Mouse (Mus musculus): ENCODE measurements around the gene Rapgef2.
"Not testable (repeated sequence)": the region's sequence is repeated elsewhere in the genome, so short reads cannot be mapped to it uniquely, and the experiment has no call there.

The Rapgef2 gene

DNA sequence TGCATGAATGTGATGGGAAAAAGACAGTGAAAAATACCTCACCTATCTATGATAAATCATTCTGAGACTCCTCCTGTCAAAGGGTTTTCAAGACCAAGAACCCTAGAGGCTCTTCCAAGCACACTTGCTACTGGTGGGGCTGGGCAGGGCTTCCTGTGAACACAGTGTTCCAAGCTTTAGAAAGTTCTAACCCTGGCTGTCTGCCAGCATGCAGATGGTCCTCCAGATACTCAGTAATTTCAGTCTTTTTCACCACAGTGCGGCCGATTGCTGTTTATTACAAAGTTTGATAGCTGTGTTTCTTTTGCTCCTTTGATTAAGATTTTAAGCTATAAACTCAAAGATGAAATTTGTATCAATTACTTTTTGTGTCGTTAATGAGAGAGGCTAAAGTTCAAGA, 83.1 kb downstream of the Rapgef2 start:
- DNase-seq (ENCODE audit: low read depth, low spot score), result no peak

DNA sequence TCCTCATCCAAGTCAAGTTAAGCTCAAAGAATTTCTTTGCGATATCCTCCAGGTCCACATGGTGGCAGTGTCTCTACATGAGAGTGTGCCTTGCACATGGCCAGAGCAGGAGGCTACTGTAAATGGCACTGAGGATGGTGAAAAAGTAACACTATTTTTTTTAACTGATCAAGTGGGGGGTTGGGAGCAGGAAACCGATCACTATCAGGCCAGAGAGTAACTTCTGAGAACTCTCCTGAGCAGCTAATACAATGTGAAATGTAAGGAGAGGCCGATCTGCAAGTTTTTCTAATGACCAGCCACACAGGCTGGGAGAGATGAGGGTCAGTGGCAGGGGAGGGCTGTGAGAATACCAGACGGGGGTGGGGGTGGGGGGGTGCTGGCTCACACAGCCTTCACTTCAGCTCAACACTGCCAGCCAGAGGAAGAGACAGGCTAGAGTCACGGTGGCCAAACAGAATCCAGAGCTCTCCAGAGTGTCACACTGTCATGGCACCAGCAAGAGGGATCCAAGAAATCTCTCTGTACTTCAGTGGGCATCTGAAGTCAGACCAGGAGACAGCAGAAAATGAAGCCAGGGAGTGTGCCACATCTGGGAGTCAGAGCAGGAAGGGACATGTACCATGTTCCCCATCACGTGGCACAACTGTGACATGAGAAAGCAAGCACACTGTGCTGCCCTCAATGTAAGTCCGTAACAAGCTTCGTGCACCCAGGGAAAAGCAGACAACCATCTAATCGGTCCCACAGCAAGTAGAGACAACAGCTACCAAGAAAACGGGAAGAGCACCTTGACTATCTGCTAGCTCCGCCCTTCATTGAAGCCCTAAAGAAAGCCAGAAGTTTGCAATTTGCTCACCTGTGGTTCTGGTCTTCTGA, 83.8 kb downstream of the Rapgef2 start:
- peak; percentile 63 for DNase-seq (ENCODE audit: low read depth, low spot score)

DNA sequence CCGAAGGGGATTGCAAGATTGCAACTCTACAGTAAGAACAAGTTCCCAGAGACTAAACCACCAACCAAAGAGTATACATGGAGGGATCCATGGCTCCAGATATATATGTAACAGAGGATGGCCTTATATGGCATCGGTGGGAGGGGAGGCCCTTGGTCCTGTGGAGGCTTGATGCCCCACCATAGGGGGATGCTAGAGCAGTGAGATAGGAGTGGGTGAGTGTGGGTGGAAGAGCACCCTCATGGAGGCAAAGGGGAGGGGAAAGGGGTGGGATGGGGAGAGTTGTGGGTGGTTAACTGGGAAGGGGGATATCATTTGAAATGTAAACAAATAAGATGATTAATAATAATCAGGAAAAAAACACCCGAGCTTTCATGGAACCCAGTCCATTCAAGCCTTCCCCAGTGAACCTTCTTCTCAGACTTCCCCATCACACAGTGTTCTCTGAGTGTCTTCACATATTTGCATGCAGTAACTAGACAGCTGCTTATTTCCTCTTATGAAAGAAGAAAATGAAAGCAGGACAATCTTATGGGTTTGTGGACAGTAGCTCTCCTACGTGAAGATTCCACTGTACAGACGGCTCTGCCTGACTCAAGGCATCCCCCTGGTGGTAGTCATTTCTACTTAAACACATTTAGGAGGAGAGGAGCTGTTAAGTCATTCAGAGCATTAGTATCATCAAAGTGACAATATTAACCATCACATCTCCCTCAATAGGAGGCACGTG, 89.4 kb downstream of the Rapgef2 start:
- DNase-seq (ENCODE audit: low read depth, low spot score), result peak; percentile 86

DNA sequence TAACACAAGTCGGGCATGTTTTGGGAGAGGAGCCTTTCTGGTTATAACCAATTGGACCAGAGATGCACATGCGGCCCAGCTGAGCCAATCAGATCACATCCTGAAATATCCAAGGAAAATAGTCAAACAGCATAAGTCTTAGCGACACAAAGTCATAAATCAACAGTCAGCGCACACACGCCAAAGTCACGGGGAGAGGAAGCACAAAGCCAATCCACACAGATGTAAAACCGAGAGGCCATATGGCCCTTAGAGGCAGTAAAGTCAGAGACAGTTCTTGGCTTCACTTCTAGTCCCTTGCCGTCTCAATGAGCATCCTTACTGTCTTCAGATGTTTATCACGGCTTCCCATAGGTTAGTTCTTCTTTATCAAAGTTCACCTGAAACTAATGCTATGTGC, 91.0 kb downstream of the Rapgef2 start:
- DNase-seq (ENCODE audit: low read depth, low spot score), result no peak

DNA sequence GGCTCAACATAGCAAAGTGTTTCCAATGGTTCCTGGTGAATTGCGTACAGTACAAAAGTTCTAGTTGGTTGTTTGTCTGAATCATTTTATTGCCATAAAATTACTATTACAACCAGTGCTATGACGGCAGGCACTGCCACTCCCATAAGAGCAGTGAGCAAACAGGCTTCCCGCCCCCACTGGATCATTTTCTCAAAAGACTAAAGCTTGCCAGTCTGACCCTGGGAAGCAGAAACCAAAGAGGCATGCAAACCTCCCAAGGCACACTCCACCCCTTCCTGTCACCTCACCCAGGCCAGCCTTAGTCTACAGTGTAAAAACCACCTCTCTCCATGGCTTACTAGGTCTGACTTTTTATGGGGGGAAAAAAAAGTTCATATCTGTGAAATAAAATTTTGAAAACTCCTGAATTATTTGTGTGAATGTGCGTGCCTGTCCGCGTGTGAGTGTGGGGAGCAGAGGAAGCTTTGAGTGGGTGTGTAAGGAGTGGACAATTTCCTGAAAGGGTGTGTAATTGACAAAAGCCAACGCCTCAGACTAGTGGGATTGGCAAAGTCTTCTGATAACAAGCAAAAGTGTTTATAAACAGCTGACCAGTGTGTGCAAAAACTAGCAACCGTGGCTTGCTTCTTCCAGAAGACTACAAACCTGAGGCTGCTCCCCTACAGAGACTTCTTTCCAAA, 92.1 kb downstream of the Rapgef2 start:
- DNase-seq (ENCODE audit: low read depth, low spot score), result no peak

GRCm38 (mm10) chr3:79193001-79193400, 93.3 kb downstream of the Rapgef2 start:
- no peak for DNase-seq (ENCODE audit: low read depth, low spot score)

GRCm38 (mm10) chr3:79191981-79192380, 94.3 kb downstream of the Rapgef2 start:
- DNase-seq (ENCODE audit: low read depth, low spot score), result no peak

GRCm38 (mm10) chr3:79191471-79191870, 94.8 kb downstream of the Rapgef2 start:
- no peak for DNase-seq (ENCODE audit: low read depth, low spot score)

- no peak for DNase-seq (ENCODE audit: low read depth, low spot score)
Observed at GRCm38 (mm10) chr3:79190377-79190776, 95.9 kb downstream of the Rapgef2 start.

GRCm38 (mm10) chr3:79187912-79188311, 98.4 kb downstream of the Rapgef2 start:
- no peak for DNase-seq (ENCODE audit: low read depth, low spot score)

- DNase-seq (ENCODE audit: low read depth, low spot score), result no peak
Observed at GRCm38 (mm10) chr3:79182290-79182689, 104.0 kb downstream of the Rapgef2 start.

DNA sequence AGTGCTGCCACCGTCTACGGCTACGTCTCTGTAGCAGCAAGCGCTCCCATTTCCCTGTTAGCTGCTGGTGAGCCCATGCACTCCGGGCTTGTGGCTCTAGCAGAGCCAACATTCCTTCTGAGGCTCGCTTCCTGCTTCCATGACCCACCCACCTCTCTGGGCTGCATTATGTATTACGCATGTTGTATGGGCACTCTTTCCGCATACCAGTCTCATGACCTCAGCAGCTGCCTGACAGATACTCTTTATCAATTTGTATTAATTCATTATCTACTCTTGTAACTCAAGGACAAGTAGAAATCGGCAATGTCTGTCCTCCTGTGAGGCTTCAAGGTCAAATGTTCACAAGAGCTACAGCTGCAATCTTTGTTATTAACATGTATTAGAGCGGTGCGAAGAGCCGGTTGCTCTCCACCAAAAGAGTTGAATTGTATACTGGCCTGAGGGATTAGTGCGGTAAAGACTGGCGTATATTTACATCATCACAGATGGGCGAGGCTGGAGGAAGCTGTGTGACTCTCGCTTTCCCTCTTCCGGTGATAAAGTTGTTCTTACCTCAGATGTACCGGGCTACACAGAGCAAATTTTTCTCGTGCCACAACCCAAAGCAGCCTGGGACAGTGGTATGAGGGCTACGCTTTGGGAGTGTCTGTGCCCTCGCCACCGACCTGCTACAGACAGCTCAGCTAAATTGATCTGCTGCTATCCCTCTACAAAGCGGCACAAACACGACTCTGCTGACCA, 104.9 kb downstream of the Rapgef2 start:
- DNase-seq (ENCODE audit: low read depth, low spot score), result no peak

GRCm38 (mm10) chr3:79180086-79180485, 106.2 kb downstream of the Rapgef2 start:
- no peak for DNase-seq (ENCODE audit: low read depth, low spot score)

DNA sequence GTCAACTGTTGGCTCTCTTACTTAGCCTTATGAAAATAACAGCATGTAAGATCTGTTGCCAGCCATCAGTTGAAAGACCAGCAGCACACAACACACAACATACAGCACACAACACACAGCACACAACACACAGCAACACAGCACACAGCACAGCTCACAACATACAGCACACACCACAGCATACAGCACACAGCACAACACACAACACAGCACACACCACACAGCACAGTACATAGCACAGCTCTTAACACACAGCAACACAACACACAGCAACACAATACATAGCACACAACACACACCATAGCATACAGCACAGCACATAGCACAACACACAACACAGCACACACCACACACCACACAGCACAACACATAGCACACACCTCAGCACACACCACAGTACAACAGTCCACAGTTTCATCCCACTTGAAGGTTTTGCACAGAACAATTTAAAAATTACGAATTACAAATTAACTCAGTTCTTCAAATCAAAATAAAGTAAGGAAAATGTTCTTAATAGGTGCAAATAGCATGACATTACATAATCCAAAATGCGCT, 106.7 kb downstream of the Rapgef2 start:
- DNase-seq (ENCODE audit: low read depth, low spot score), result no peak

DNA sequence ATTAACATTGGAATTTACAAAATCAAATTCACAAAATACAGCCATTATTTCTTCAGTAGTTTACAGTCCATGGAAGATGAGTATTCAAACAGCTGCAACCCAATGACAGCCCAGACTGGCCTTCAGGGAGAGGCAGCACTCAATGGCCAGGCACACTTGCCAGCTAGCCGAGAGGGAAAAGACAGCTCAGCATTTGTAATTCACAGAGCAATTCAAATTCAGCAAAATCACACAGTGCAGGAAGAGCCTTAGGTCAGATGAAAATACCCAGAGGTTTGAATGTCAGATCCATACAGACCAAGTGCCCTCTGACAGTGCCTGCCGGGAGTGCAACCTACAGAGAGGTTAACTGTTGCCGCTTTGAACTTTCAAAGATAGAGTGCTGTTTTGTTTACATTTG, 107.6 kb downstream of the Rapgef2 start:
- DNase-seq (ENCODE audit: low read depth, low spot score), result no peak

DNA sequence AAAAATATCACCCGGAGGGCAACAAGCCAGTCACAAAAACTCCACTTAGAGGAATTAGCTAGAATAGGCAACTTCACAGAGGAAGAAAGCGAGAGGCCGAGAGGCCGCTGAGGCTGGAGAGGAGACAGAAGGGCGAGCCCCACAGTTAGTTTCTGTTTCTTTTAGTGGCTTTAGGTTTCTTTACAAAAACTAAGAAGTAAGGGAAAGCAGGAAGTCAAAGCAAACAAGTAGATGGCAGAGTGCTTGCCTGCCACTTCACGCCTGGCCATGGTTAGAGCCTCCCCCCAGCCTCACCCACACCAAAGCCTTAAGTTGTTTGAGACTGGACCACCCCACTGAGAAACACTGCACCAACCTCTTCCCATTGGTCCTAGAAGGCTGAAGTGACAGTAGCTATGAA, 108.2 kb downstream of the Rapgef2 start:
- DNase-seq (ENCODE audit: low read depth, low spot score), result peak; percentile 46

DNA sequence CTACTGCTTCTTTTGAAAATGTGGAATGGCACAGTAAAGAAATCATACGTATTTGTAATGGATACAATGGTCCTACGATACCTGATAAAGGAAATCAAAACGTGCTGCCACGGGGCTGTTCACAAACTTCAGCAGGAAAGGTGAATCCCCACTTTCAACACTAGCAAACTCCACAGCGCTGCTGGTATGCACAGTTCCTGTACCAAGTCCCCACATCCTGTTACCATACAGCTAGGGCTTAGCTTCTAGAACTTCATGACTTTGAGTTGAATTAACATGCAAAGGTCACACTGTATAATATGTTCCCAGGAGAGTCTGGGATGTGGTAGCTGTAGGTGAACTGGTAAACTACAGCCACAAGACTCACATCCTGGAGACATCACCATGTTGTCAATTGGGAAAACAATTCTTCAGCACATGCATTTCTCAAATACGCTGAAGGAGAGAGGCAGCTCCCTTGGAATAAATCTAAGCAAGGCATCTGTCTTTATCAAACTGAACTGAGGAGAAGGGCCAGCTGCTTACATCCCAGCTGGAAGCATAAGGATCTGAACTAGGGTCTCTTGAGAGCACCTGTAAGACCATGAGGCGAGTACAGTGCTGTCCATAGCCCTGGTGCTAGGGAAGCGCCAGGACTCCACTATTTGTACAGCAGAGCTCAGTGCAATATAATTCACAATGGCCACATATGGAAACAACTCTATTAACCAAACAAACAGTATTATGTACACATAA, 109.0 kb downstream of the Rapgef2 start:
- peak; percentile 12 for DNase-seq (ENCODE audit: low read depth, low spot score)

- DNase-seq (ENCODE audit: low read depth, low spot score), result no peak
Observed at GRCm38 (mm10) chr3:79174168-79174567, 112.1 kb downstream of the Rapgef2 start.

DNA sequence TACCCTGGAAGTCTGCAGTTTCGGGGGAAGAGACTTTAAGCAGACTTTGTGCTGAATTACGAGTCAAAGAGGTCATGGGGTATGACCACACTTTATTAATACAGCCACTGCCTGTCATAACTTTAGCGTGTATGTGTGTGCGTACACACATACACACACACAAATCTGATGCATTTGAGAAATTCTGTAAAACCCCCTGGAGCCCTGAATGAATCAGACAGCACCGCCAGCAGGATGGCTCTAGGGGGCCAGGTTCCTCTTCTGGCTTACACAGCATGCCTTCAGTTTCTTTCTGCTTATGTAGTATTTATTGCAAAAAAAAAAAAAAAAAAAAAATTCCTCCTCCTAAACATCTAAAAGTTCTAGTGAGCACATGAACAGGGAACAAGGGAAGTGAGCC, 113.0 kb downstream of the Rapgef2 start:
- peak; percentile 52 for DNase-seq (ENCODE audit: low read depth, low spot score)

DNA sequence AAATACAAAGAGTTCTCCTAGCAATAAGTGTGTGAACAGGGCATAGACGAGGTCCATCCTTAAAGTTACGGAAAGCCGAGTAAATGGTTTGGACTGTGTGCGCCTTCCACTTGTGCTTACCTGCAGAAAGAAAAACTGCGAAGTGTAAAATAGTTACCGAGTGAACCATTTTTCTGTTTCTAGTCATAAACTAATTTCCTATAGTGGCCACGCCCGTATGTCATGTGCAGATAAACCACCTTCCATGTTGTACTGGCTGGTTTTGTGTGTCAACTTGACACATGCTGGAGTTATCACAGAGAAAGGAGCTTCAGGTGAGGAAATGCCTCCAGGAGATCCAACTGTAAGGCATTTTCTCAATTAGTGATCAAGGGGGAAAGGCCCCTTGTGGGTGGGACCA, 115.2 kb downstream of the Rapgef2 start:
- DNase-seq (ENCODE audit: low read depth, low spot score), result not testable (repeated sequence)
